Mouse (Mus musculus): ENCODE measurements around the gene Gm14412. TPM values are rescaled to one million over a fixed set of nuclear protein-coding genes. Genes with fewer than 3 reads are reported as not detected.
"Not testable (repeated sequence)": the region's sequence is repeated elsewhere in the genome, so short reads cannot be mapped to it uniquely, and the experiment has no call there.

Gm14412 gene
- polyA plus RNA-seq, 1 experiment from 2014 or later, result not detected

- H3K4me1 ChIP-seq (replicated peaks; ENCODE audit: control insufficient read depth, insufficient read depth, low read length); H3K4me3 ChIP-seq (ENCODE audit: low read depth, low read length); H3K9me3 ChIP-seq (ENCODE audit: control insufficient read depth, low read length); H3K4me2 ChIP-seq (replicated peaks; ENCODE audit: low read depth, low read length); ATAC-seq (ENCODE audit: low FRiP score); H3K36me3 ChIP-seq (ENCODE audit: control insufficient read depth, insufficient read depth, low read length); H3K27ac ChIP-seq (ENCODE audit: low read depth, low read length); H3K27me3 ChIP-seq (ENCODE audit: control insufficient read depth, insufficient read depth, low read length); H3K9ac ChIP-seq (ENCODE audit: low read depth, low read length); DNase-seq (ENCODE audit: low spot score): not testable (repeated sequence)
- 92% methylated on average over 2 of the region's 2 CpGs for WGBS
Observed at GRCm38 (mm10) chr2:177272237-177272636, 51.9 kb downstream of the Gm14412 start.

DNA sequence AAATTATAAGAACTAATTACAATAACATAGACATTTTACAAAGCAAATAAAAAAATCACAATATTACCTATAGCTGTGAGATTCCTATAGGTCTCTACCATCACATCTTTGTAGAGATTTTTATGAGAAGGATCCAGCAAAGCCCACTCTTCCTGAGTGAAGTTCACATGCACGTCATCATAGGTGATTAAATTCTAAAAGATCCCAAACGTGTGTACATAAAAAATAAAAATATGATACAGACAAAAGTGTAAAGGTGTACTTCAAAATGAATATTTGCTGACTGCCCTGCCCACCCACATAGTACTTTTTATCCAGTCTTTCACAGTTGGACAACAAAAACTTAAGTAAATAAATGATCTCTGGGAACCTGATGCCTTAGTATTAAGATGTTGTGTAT, 57.2 kb downstream of the Gm14412 start, which contains the start of gene Gm14409:
Gm14409 (minus strand) TSS at position 101 of the 400 bp plus-strand sequence.
- H3K27ac ChIP-seq (ENCODE audit: low read depth, low read length); H3K9ac ChIP-seq (ENCODE audit: low read depth, low read length); H3K4me1 ChIP-seq (replicated peaks; ENCODE audit: control insufficient read depth, insufficient read depth, low read length); ATAC-seq (ENCODE audit: low FRiP score); H3K4me2 ChIP-seq (replicated peaks; ENCODE audit: low read depth, low read length); H3K4me3 ChIP-seq (ENCODE audit: low read depth, low read length); H3K27me3 ChIP-seq (ENCODE audit: control insufficient read depth, insufficient read depth, low read length); H3K9me3 ChIP-seq (ENCODE audit: control insufficient read depth, low read length); H3K36me3 ChIP-seq (ENCODE audit: control insufficient read depth, insufficient read depth, low read length); DNase-seq (ENCODE audit: low spot score): not testable (repeated sequence)
- no CpG with 5 or more reads among the region's 2 CpGs for WGBS

Other genes starting within 250 kb of the Gm14412 start
- gene Gm14401, start 250.0 kb downstream of the Gm14412 start, polyA plus RNA-seq (2014; fragmentation: Nextera tagmentation; extraction: Ambion mirVana), result not detected in 2 replicates
- gene Gm14410, start 117.9 kb downstream of the Gm14412 start, polyA plus RNA-seq (2014; fragmentation: Nextera tagmentation; extraction: Ambion mirVana), result 29.4 and 30.3 TPM in 2 replicates
- not detected in 2 replicates for gene Gm14409, start 57.3 kb downstream of the Gm14412 start, polyA plus RNA-seq (2014; fragmentation: Nextera tagmentation; extraction: Ambion mirVana)
- 10.5 and 11.7 TPM in 2 replicates for gene Gm14418, start 74.0 kb upstream of the Gm14412 start, polyA plus RNA-seq (2014; fragmentation: Nextera tagmentation; extraction: Ambion mirVana)
- 12.3 and 12.5 TPM in 2 replicates for gene Zfp970, start 140.4 kb upstream of the Gm14412 start, polyA plus RNA-seq (2014; fragmentation: Nextera tagmentation; extraction: Ambion mirVana)
- 5.7 and 6.7 TPM in 2 replicates for gene Gm14403, start 173.9 kb upstream of the Gm14412 start, polyA plus RNA-seq (2014; fragmentation: Nextera tagmentation; extraction: Ambion mirVana)